11 mouse cellular contexts compared by ENCODE assay signal in genomic region chr9:71179964-71180700, GRCm38 (mm10). TPM values are rescaled to one million over a fixed set of nuclear protein-coding genes. Genes with fewer than 3 reads are reported as not detected.
A peak's percentile ranks its signal among the peaks of the same experiment; 100 is the strongest.
DNase-seq lines count a peak whose midpoint lies in the region; ATAC-seq and TF ChIP-seq lines count a peak whose summit lies in the region.
"Had no signal": no experiment of that assay in that cellular context is flagged by ENCODE, and none has a peak within 500 bp of the region (broad histone marks: within the 10 kb centered on the region; RNA-seq: fewer than 3 reads in every experiment).

No protein-coding gene starts in this region.

- peak; percentile 71 for TF ChIP-seq CTCF in layer of hippocampus, adult 2 months (conservative IDR thresholded peaks at IDR 0.05)
- peak; percentile 59 for TF ChIP-seq CTCF in stomach, postnatal 0 days (IDR thresholded peaks at IDR 0.05; ENCODE audit: low read depth)

- H3K4me1 ChIP-seq in embryonic facial prominence, embryonic 14.5 days (ENCODE audit: control insufficient read depth, insufficient read depth, low read length): no peaks in the 10 kb centered on the region
- H3K4me1 ChIP-seq in embryonic facial prominence, embryonic 10.5 days: no peaks in the 10 kb centered on the region
- H3K4me1 ChIP-seq in stomach, postnatal 0 days (replicated peaks; ENCODE audit: control insufficient read depth, insufficient read depth): no peaks in the 10 kb centered on the region
- H3K4me1 ChIP-seq: embryonic facial prominence, embryonic 15.5 days; stomach, embryonic 15.5 days had no signal

- no peak for TF ChIP-seq EP300 in stomach, postnatal 0 days (optimal IDR thresholded peaks at IDR 0.05)

- H3K4me2 ChIP-seq in embryonic facial prominence, embryonic 14.5 days (ENCODE audit: low read depth, low read length): no peak overlapping the region
- no peak overlapping the region for H3K4me2 ChIP-seq in stomach, postnatal 0 days (replicated peaks; ENCODE audit: low read depth)
- H3K4me2 ChIP-seq: embryonic facial prominence, embryonic 15.5 days; stomach, embryonic 15.5 days had no signal

- peaks cover 4% of the 10 kb centered on the region; the same call in 1 of the 2 replicates for H3K9me3 ChIP-seq in embryonic facial prominence, embryonic 14.5 days (ENCODE audit: control insufficient read depth, low read length)
- H3K9me3 ChIP-seq in embryonic facial prominence, embryonic 10.5 days: no peaks in the 10 kb centered on the region
- no peaks in the 10 kb centered on the region for H3K9me3 ChIP-seq in stomach, postnatal 0 days (ENCODE audit: control insufficient read depth, low read length)
- H3K9me3 ChIP-seq: embryonic facial prominence, embryonic 15.5 days; stomach, embryonic 15.5 days had no signal

- WGBS in embryonic facial prominence, embryonic 14.5 days: 68% methylated on average over 8 of the region's 8 CpGs
- WGBS in embryonic facial prominence, embryonic 10.5 days: 74% methylated on average over 8 of the region's 8 CpGs
- WGBS in stomach, postnatal 0 days: 50% methylated on average over 8 of the region's 8 CpGs

- H3K4me3 ChIP-seq in embryonic facial prominence, embryonic 14.5 days (ENCODE audit: low read depth, low read length): no peak overlapping the region
- no peak overlapping the region for H3K4me3 ChIP-seq in embryonic facial prominence, embryonic 10.5 days
- no peak overlapping the region for H3K4me3 ChIP-seq in layer of hippocampus, adult 2 months
- no peak overlapping the region for H3K4me3 ChIP-seq in stomach, postnatal 0 days (ENCODE audit: low read depth, low read length)
- H3K4me3 ChIP-seq: embryonic facial prominence, embryonic 15.5 days; stomach, embryonic 15.5 days had no signal

- H3K36me3 ChIP-seq in embryonic facial prominence, embryonic 14.5 days (ENCODE audit: control insufficient read depth, insufficient read depth, low read length): no peaks in the 10 kb centered on the region
- no peaks in the 10 kb centered on the region for H3K36me3 ChIP-seq in embryonic facial prominence, embryonic 10.5 days (replicated peaks)
- no peaks in the 10 kb centered on the region for H3K36me3 ChIP-seq in stomach, postnatal 0 days (ENCODE audit: control insufficient read depth, insufficient read depth, low read length)
- H3K36me3 ChIP-seq: embryonic facial prominence, embryonic 15.5 days; stomach, embryonic 15.5 days had no signal

- no peak overlapping the region for H3K27ac ChIP-seq in embryonic facial prominence, embryonic 14.5 days (replicated peaks; ENCODE audit: low read depth, low read length)
- no peak overlapping the region for H3K27ac ChIP-seq in embryonic facial prominence, embryonic 10.5 days (replicated peaks)
- no peak overlapping the region for H3K27ac ChIP-seq in layer of hippocampus, adult 2 months
- H3K27ac ChIP-seq in stomach, postnatal 0 days (replicated peaks): no peak overlapping the region
- H3K27ac ChIP-seq: embryonic facial prominence, embryonic 15.5 days; stomach, embryonic 15.5 days had no signal

- H3K27me3 ChIP-seq in embryonic facial prominence, embryonic 14.5 days (replicated peaks; ENCODE audit: control insufficient read depth, insufficient read depth, low read length): no peaks in the 10 kb centered on the region
- no peaks in the 10 kb centered on the region for H3K27me3 ChIP-seq in embryonic facial prominence, embryonic 10.5 days (replicated peaks; ENCODE audit: low read depth, poor library complexity, severe bottlenecking)
- no peaks in the 10 kb centered on the region for H3K27me3 ChIP-seq in stomach, postnatal 0 days (ENCODE audit: control insufficient read depth, insufficient read depth, low read length)
- H3K27me3 ChIP-seq: embryonic facial prominence, embryonic 15.5 days; stomach, embryonic 15.5 days had no signal

- no peak for ATAC-seq in embryonic facial prominence, embryonic 14.5 days (ENCODE audit: low read depth)
- ATAC-seq in stomach, postnatal 0 days (ENCODE audit: low FRiP score, low TSS enrichment): no peak

- H3K9ac ChIP-seq in embryonic facial prominence, embryonic 14.5 days (ENCODE audit: low read depth, low read length): no peak overlapping the region
- no peak overlapping the region for H3K9ac ChIP-seq in stomach, postnatal 0 days (ENCODE audit: low read length)
- H3K9ac ChIP-seq: embryonic facial prominence, embryonic 15.5 days; stomach, embryonic 15.5 days had no signal

- peak; percentile 75 for DNase-seq in embryonic facial prominence, embryonic 14.5 days (ENCODE audit: low spot score)
- no peak for DNase-seq in embryonic facial prominence, embryonic 10.5 days (ENCODE audit: low spot score)
- peak in 1 of 2 experiments; percentile 2 for DNase-seq in layer of hippocampus, adult 2 months (ENCODE audit: low spot score in 2 of 2)
- DNase-seq in layer of hippocampus, adult 9-10 months (ENCODE audit: low spot score): no peak
- peak; percentile 45 to 46 for DNase-seq in right cerebral cortex, postnatal 10 days (ENCODE audit: low spot score in 2 of 2)
- no peak for DNase-seq in right cerebral cortex, postnatal 36 days (ENCODE audit: low spot score in 2 of 2)
- no peak for DNase-seq in stomach, postnatal 0 days (ENCODE audit: low spot score)
- no peak for DNase-seq in retina, postnatal 1 day

RNA-seq across cellular contexts. Expression of gene Aqp9, which starts 11.7 kb away (rescaled TPM):
- 0.43 and 0.68 TPM in 2 replicates for polyA plus RNA-seq in embryonic facial prominence, embryonic 14.5 days (2014; fragmentation: Nextera tagmentation; extraction: Ambion mirVana)
- polyA plus RNA-seq in embryonic facial prominence, embryonic 10.5 days (2016; fragmentation: Nextera tagmentation; extraction: Ambion mirVana): 0.16 TPM in 1 of 2 replicates, not detected in the other
- total RNA-seq in layer of hippocampus, adult 2 months (2021): 1 to 10 TPM; 1.5 to 3.5 TPM
- 2.1 and 2.8 TPM in 2 replicates for polyA plus RNA-seq in stomach, postnatal 0 days (2015; fragmentation: Nextera tagmentation; extraction: Ambion mirVana)
- polyA plus RNA-seq: limb, embryonic 11.5 days had no signal

RNA-seq across cellular contexts. Expression of gene Aldh1a2, which starts 35.5 kb away (rescaled TPM):
- 41.3 and 50.5 TPM in 2 replicates for polyA plus RNA-seq in embryonic facial prominence, embryonic 14.5 days (2014; fragmentation: Nextera tagmentation; extraction: Ambion mirVana)
- 4.1 and 7.6 TPM in 2 replicates for polyA plus RNA-seq in embryonic facial prominence, embryonic 10.5 days (2016; fragmentation: Nextera tagmentation; extraction: Ambion mirVana)
- 1 to 10 TPM; 4.7 to 6.5 TPM for total RNA-seq in layer of hippocampus, adult 2 months (2021)
- 45.2 and 47.2 TPM in 2 replicates for polyA plus RNA-seq in stomach, postnatal 0 days (2015; fragmentation: Nextera tagmentation; extraction: Ambion mirVana)

Comparison
In these comparisons a context has a peak if more than half of its experiments do, and no peak if none do; other contexts are left out.
1. DNase-seq: peak in embryonic facial prominence, embryonic 14.5 days (single experiment) and right cerebral cortex, postnatal 10 days (2 of 2); none in embryonic facial prominence, embryonic 10.5 days (single experiment), layer of hippocampus, adult 9-10 months (single experiment), right cerebral cortex, postnatal 36 days (0 of 2), stomach, postnatal 0 days (single experiment) and retina, postnatal 1 day (single experiment).